Mouse (Mus musculus) bone marrow macrophage, adult 2 months (primary cell): ENCODE data around the gene Ap1s1.

Experiments
- CTCF ChIP-seq: IDR thresholded peaks from 2 replicates; pipeline ENCODE4 v1.5.1; 2012; ENCODE audit warnings: low read depth, mild to moderate bottlenecking, low read length, moderate library complexity
- POLR2A ChIP-seq: IDR thresholded peaks from 2 replicates; pipeline ENCODE4 v1.6.1; 2012; ENCODE audit warnings: mild to moderate bottlenecking, low read depth, low read length, borderline replicate concordance

- TF ChIP-seq CTCF (no peak), POLR2A (no peak)
Observed at GRCm38 (mm10) chr5:137074191-137074651, 28.3 kb upstream of the Ap1s1 start.
